In the genomic region with DNA sequence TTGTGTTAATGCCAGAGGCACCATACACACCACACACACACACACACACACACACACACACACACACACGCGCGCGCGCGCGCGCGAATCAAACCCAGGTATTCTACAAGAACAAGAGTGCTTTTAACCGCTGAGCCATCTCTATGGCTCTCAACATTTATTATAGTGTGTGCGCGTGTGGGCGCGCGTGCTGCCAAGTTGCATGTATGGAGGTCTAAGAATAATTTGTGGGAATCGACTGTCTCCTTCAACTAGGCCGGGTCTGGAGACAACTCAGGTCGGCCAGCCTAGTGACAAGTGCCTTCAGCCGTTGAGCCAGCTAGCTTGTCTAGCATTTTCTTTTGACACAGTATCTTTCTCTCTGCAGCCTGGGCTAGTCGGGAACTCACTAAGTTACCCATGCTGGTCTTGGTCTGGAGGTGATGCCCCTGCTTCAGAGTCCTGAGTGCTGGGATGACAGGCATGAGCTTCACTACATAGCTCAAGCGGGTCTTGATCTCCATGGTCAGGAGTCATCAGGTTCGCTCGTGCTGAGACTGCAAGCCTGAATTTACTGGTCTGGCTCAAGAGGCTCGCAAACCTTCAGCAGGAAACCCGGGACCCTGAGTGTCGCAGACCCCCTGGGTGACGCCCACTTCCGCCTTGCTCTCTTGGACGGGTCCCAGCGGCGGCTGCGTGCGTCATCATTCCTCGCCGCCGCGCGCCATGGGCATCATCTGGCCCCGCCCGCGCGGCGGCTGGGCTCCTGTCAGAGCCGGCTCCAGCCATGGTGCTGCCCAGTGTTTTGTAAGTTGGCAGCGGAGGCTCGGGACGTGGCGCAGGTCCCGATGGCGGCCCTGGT, we compare ENCODE assay signal across 8 mouse cellular contexts. TPM values are rescaled to one million over a fixed set of nuclear protein-coding genes. Genes with fewer than 3 reads are reported as not detected.
DNase-seq lines count a peak whose midpoint lies in the region; ATAC-seq and TF ChIP-seq lines count a peak whose summit lies in the region.

Gene Slc25a16, plus strand, starts transcription at position 709 of the 841 bp plus-strand sequence.

- H3K4me3 ChIP-seq in E14TG2a.4 (replicated peaks; ENCODE audit: low read length): peak within 1 kb of the TSS; percentile 98
- H3K4me3 ChIP-seq in forebrain, embryonic 12.5 days (replicated peaks): peak within 1 kb of the TSS; percentile 99
- H3K4me3 ChIP-seq in heart, postnatal 0 days (ENCODE audit: low read depth, low read length): peak within 1 kb of the TSS; percentile 76
- peak within 1 kb of the TSS; percentile 99 for H3K4me3 ChIP-seq in liver, embryonic 16.5 days (ENCODE audit: low read depth, low read length)
- peak within 1 kb of the TSS; percentile 90 for H3K4me3 ChIP-seq in neural tube, embryonic 13.5 days
- H3K4me3 ChIP-seq in testis, adult 2 months (ENCODE audit: control insufficient read depth, low read depth, low read length): peak within 1 kb of the TSS; percentile 98

- WGBS in forebrain, embryonic 12.5 days: 10% methylated on average over 50 of the region's 50 CpGs
- WGBS in heart, postnatal 0 days: 6% methylated on average over 48 of the region's 50 CpGs
- WGBS in liver, embryonic 16.5 days (ENCODE audit: insufficient replicate concordance): 4% methylated on average over 50 of the region's 50 CpGs
- whole genome bisulfite sequencing in neural tube, embryonic 13.5 days: 5% methylated on average over 50 of the region's 50 CpGs

- peak; percentile 72 for TF ChIP-seq POLR2A in testis, adult 2 months (IDR thresholded peaks at IDR 0.05; ENCODE audit: control insufficient read depth, low read depth, low read length)

- H3K4me2 ChIP-seq in forebrain, embryonic 12.5 days: peak within 1 kb of the TSS; percentile 68
- H3K4me2 ChIP-seq in heart, postnatal 0 days (ENCODE audit: low read depth, low read length): peak within 1 kb of the TSS; percentile 81
- peak within 1 kb of the TSS; percentile 86 for H3K4me2 ChIP-seq in liver, embryonic 16.5 days (ENCODE audit: low read depth, low read length)
- peak within 1 kb of the TSS; percentile 70 for H3K4me2 ChIP-seq in neural tube, embryonic 13.5 days

- ATAC-seq in forebrain, embryonic 12.5 days (ENCODE audit: low FRiP score): peak; percentile 99
- peak; percentile 97 for ATAC-seq in heart, postnatal 0 days (ENCODE audit: insufficient read depth, low read depth)
- peak; percentile 98 for ATAC-seq in liver, embryonic 16.5 days (ENCODE audit: low read depth)
- ATAC-seq in neural tube, embryonic 13.5 days (ENCODE audit: low read depth): peak; percentile 98

- H3K27me3 ChIP-seq in E14TG2a.4 (ENCODE audit: insufficient read depth, low read length): no peaks in the 10 kb centered on the region
- H3K27me3 ChIP-seq in forebrain, embryonic 12.5 days: no peaks in the 10 kb centered on the region
- H3K27me3 ChIP-seq in heart, postnatal 0 days (ENCODE audit: control insufficient read depth, insufficient read depth, low read length): no peaks in the 10 kb centered on the region
- no peaks in the 10 kb centered on the region for H3K27me3 ChIP-seq in liver, embryonic 16.5 days (ENCODE audit: control insufficient read depth, insufficient read depth, low read depth, low read length)
- H3K27me3 ChIP-seq in neural tube, embryonic 13.5 days: no peaks in the 10 kb centered on the region
- no peaks in the 10 kb centered on the region for H3K27me3 ChIP-seq in testis, adult 2 months (ENCODE audit: control insufficient read depth, insufficient read depth, low read length)

- peak; percentile 85 for DNase-seq in c-Kit-positive CD71-positive TER-119-positive erythroid progenitor cells, embryonic 14.5 days (ENCODE audit: low spot score)
- DNase-seq in heart, postnatal 0 days (ENCODE audit: low spot score): peak; percentile 79
- peak; percentile 93 to 96 for DNase-seq in kidney, postnatal 4 days

- peaks cover 27% of the 10 kb centered on the region for H3K4me1 ChIP-seq in E14TG2a.4 (replicated peaks; ENCODE audit: low read depth, low read length)
- peaks cover 12% of the 10 kb centered on the region for H3K4me1 ChIP-seq in forebrain, embryonic 12.5 days
- H3K4me1 ChIP-seq in heart, postnatal 0 days (ENCODE audit: control insufficient read depth, insufficient read depth): peaks cover 9% of the 10 kb centered on the region
- peaks cover 13% of the 10 kb centered on the region for H3K4me1 ChIP-seq in liver, embryonic 16.5 days (ENCODE audit: control insufficient read depth, low read depth, low read length)
- H3K4me1 ChIP-seq in neural tube, embryonic 13.5 days (replicated peaks): peaks cover 21% of the 10 kb centered on the region
- H3K4me1 ChIP-seq in testis, adult 2 months (ENCODE audit: control insufficient read depth, insufficient read depth, low read length): peaks cover 9% of the 10 kb centered on the region

- H3K36me3 ChIP-seq in E14TG2a.4 (ENCODE audit: insufficient read depth, low read length): no peaks in the 10 kb centered on the region
- no peaks in the 10 kb centered on the region for H3K36me3 ChIP-seq in forebrain, embryonic 12.5 days (replicated peaks)
- H3K36me3 ChIP-seq in heart, postnatal 0 days (replicated peaks; ENCODE audit: control insufficient read depth, insufficient read depth, low read length): no peaks in the 10 kb centered on the region
- no peaks in the 10 kb centered on the region for H3K36me3 ChIP-seq in liver, embryonic 16.5 days (ENCODE audit: control insufficient read depth, insufficient read depth)
- no peaks in the 10 kb centered on the region for H3K36me3 ChIP-seq in neural tube, embryonic 13.5 days
- H3K36me3 ChIP-seq in testis, adult 2 months (ENCODE audit: control insufficient read depth, insufficient read depth, low read length): no peaks in the 10 kb centered on the region

- peak within 1 kb of the TSS; percentile 87 for H3K27ac ChIP-seq in forebrain, embryonic 12.5 days
- peak within 1 kb of the TSS; percentile 93 for H3K27ac ChIP-seq in heart, postnatal 0 days (ENCODE audit: low read depth)
- peak within 1 kb of the TSS; percentile 85 for H3K27ac ChIP-seq in liver, embryonic 16.5 days (ENCODE audit: low read length)
- peak within 1 kb of the TSS; percentile 92 for H3K27ac ChIP-seq in neural tube, embryonic 13.5 days (replicated peaks)
- peak within 1 kb of the TSS; percentile 87 for H3K27ac ChIP-seq in testis, adult 2 months (ENCODE audit: control insufficient read depth, insufficient read depth, low read depth, low read length)

- no peaks in the 10 kb centered on the region for H3K9me3 ChIP-seq in E14TG2a.4 (ENCODE audit: low read length)
- H3K9me3 ChIP-seq in forebrain, embryonic 12.5 days: no peaks in the 10 kb centered on the region
- no peaks in the 10 kb centered on the region for H3K9me3 ChIP-seq in heart, postnatal 0 days (replicated peaks; ENCODE audit: control insufficient read depth, low read length)
- no peaks in the 10 kb centered on the region for H3K9me3 ChIP-seq in liver, embryonic 16.5 days (replicated peaks; ENCODE audit: control insufficient read depth, low read length)
- no peaks in the 10 kb centered on the region for H3K9me3 ChIP-seq in neural tube, embryonic 13.5 days

- TF ChIP-seq CTCF in E14TG2a.4 (conservative IDR thresholded peaks at IDR 0.05; ENCODE audit: low read length): no peak
- TF ChIP-seq CTCF in heart, postnatal 0 days (IDR thresholded peaks at IDR 0.05; ENCODE audit: low read depth): no peak
- no peak for TF ChIP-seq CTCF in testis, adult 2 months (IDR thresholded peaks at IDR 0.05; ENCODE audit: control insufficient read depth, insufficient read depth, insufficient replicate concordance, low read depth, low read length)

- H3K9ac ChIP-seq in forebrain, embryonic 12.5 days: peak within 1 kb of the TSS; percentile 90
- H3K9ac ChIP-seq in heart, postnatal 0 days (replicated peaks; ENCODE audit: low read depth, low read length): peak within 1 kb of the TSS; percentile 81
- H3K9ac ChIP-seq in liver, embryonic 16.5 days (ENCODE audit: low read depth, low read length): peak within 1 kb of the TSS; percentile 97
- peak within 1 kb of the TSS; percentile 93 for H3K9ac ChIP-seq in neural tube, embryonic 13.5 days

- no peak for TF ChIP-seq EP300 in heart, postnatal 0 days (IDR thresholded peaks at IDR 0.05; ENCODE audit: low read depth)

RNA-seq across cellular contexts. Expression of gene Slc25a16, which starts in this region (rescaled TPM):
- polyA plus RNA-seq in forebrain, embryonic 12.5 days (2016; fragmentation: Nextera tagmentation; extraction: Ambion mirVana): 13.0 and 13.1 TPM in 2 replicates
- total RNA-seq in heart, postnatal 0 days (2014; rRNA removed; ENCODE audit: low replicate concordance): 15.3 and 35.4 TPM in 2 replicates
- 14.8 and 19.6 TPM in 2 replicates for polyA plus RNA-seq in heart, postnatal 0 days (2015; fragmentation: Nextera tagmentation; extraction: Ambion mirVana)
- polyA plus RNA-seq in liver, embryonic 16.5 days (2015; fragmentation: Nextera tagmentation; extraction: Ambion mirVana): 7.5 and 8.5 TPM in 2 replicates
- polyA plus RNA-seq in neural tube, embryonic 13.5 days (2015; fragmentation: Nextera tagmentation; extraction: Ambion mirVana): 15.4 and 15.7 TPM in 2 replicates
- polyA plus RNA-seq in testis, adult 2 months (2012; rRNA removed): 4.6 and 4.7 TPM in 2 replicates

Comparison
In these comparisons a context has a peak if more than half of its experiments do, and no peak if none do; other contexts are left out.
1. Peak in every context shown above with its lines: DNase-seq, ATAC-seq, H3K4me3 ChIP-seq and H3K27ac ChIP-seq.